Mouse (Mus musculus) liver, adult 2 months (tissue): ENCODE data around the gene Dnmbp.

ENCODE experiments used
- CTCF ChIP-seq: fragments of 200-500 bp; IDR thresholded peaks from 2 replicates; pipeline ENCODE4 v1.5.1; 2011; ENCODE audit warnings: low read depth, low read length, control low read depth
- POLR2A ChIP-seq: fragments of 200-500 bp; IDR thresholded peaks from 2 replicates; pipeline ENCODE4 v1.6.1; 2011; ENCODE audit warnings: low read length, control low read depth; ENCODE audit not compliant: insufficient read depth; ENCODE audit errors: extremely low read depth

DNA sequence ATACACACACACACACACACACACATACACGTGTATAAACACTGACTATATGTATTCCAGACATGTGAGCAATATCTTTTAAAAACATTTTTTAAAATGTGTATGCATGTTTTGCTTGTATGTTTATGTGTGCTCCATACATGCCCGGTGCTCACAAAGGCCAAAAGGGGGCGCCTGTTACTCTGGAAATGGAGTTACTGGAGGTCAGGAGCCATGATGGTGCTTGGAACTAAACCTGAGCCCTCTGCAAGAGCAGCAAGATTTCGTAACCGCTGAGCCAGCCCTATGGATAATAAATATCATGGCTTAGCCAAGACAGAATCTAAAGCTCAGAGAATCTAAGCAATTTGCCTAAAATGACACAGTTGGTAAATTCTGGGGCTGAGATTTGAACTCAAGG, 52.7 kb downstream of the Dnmbp start:
- TF ChIP-seq CTCF: peak; percentile 23; the same call in 1 of the 2 replicates
- TF ChIP-seq POLR2A: no peak
